Mouse (Mus musculus): ENCODE measurements around the gene Noxred1.

Gene Noxred1

DNA sequence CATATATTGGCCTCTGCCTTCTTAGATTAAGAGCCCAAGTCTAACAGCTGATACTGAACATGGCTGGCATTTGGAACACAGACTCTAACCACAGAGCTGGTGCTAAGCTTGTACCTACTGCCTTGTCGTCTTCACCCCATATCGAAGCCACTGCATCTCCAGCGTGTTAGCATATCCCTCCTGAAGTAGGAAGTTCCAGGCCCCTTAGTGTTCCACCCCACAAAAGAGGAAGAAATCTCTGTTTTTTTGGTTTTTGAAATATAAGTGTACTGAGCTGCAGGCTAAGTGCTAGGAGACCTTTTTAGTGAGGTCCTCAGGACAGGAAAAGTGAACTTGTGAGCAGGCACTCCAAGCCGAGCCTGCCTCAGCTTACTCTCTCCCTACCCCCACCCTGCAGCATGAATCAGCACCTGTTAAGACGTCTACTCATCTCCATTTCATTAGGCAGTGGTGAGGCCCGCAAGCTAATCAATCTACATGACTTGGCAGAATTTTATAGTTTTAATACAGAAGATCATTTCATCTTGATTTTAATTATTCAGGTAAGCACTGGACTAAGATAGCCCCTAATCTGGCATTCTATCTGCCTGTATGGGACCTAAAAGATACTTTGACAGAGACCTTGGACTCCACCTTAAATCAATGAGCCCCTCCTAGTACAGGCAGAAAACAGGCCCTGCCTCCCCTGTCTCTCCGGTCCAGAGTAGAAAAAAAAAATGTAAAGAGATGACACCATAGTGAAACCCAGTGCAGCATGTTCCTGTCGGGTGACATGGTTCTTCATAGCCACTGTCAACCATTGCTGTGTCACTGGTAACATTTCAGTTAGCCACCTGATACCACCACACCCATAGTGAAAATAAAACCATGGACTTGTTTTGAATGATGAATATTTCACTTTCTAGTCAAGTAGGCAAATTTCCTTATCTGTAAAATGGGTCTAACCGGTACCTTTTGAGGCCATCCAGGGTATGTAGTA is 36.6 kb upstream of the Noxred1 start:
- peaks cover 75% of the 10 kb centered on the region for H3K36me3 ChIP-seq (ENCODE audit: insufficient read depth, low read length)
- no peaks in the 10 kb centered on the region for H3K9me3 ChIP-seq (ENCODE audit: low read length)
- H3K4me3 ChIP-seq (replicated peaks; ENCODE audit: low read length), result no peak overlapping the region; the same call in 1 of the 2 replicates
- TF ChIP-seq NANOG (IDR thresholded peaks at IDR 0.05; ENCODE audit: borderline replicate concordance, low read length) (no peak), CTCF (conservative IDR thresholded peaks at IDR 0.05; ENCODE audit: low read length) (no peak), POU5F1 (IDR thresholded peaks at IDR 0.05; ENCODE audit: borderline replicate concordance, low read length) (no peak)
- H3K4me1 ChIP-seq (replicated peaks; ENCODE audit: low read depth, low read length), result peaks cover 97% of the 10 kb centered on the region
- no peaks in the 10 kb centered on the region for H3K27me3 ChIP-seq (ENCODE audit: insufficient read depth, low read length)

DNA sequence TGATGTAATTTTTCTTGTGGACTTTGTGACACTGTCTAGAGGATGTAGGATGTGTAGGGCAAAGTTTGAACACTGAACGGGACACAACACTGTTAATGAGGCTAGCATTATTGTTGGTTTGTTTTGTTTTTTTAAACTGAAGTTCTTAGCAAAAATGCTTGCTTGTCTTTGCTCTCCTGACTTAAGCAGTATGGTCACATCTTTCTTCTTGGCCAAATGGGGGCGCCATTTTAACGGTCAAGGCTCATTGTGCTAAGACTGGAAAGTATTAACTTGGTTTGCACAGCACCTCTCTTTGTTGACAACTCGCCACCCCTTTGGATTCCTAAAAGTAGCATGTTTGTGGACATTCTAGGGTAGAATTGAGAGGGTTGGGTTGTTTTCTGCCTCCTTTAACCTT is 29.1 kb upstream of the Noxred1 start:
- Histone ChIP-seq H3K36me3 (ENCODE audit: insufficient read depth, low read length) (peaks cover 64% of the 10 kb centered on the region), H3K4me3 (replicated peaks; ENCODE audit: low read length) (peak overlapping the region; percentile 97)
- TF ChIP-seq CTCF (conservative IDR thresholded peaks at IDR 0.05; ENCODE audit: low read length) (peak; percentile 53), NANOG (IDR thresholded peaks at IDR 0.05; ENCODE audit: borderline replicate concordance, low read length) (no peak), POU5F1 (IDR thresholded peaks at IDR 0.05; ENCODE audit: borderline replicate concordance, low read length) (no peak)

DNA sequence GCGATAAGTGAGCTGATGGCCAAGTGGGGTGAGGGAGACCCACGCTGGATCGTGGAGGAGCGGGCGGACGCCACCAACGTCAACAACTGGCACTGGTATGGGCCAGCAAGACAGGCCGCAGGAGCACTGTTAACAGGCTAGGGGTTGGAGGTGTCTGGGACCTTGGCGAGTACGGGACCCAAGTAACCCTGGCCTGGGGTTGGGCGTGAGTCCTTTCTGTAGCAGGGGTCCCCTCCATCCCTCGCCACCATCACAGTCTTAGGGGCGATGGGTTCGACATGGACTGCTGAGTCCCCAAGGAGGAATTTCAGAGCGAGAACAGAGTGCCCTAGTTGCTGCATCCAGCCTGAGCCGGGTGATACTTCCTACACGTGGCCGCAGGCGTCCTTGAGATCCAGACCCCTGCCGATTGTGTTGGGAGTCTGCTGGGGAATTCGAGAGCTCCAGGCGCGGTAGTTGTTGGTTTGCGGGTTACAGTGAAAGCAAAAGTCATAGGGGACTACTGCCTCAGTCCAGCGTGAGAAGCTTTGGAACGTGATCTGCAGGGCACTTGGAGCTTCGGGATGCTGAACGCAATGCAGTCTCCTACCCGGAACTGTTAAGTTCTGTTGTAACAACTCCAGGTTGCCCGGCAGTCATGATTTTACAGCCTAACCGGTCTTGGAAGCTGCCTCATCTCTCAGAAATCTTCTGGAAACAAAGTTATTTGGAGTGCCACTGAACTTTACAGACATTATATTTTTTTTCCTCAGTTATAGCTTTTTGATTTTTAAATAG is 28.5 kb upstream of the Noxred1 start:
- Histone ChIP-seq H3K4me1 (replicated peaks; ENCODE audit: low read depth, low read length) (peaks cover 57% of the 10 kb centered on the region), H3K4me3 (replicated peaks; ENCODE audit: low read length) (peak overlapping the region; percentile 97), H3K36me3 (ENCODE audit: insufficient read depth, low read length) (peaks cover 64% of the 10 kb centered on the region), H3K27me3 (ENCODE audit: insufficient read depth, low read length) (no peaks in the 10 kb centered on the region), H3K9me3 (ENCODE audit: low read length) (no peaks in the 10 kb centered on the region)
- TF ChIP-seq CTCF (conservative IDR thresholded peaks at IDR 0.05; ENCODE audit: low read length) (no peak), NANOG (IDR thresholded peaks at IDR 0.05; ENCODE audit: borderline replicate concordance, low read length) (no peak), POU5F1 (IDR thresholded peaks at IDR 0.05; ENCODE audit: borderline replicate concordance, low read length) (no peak)

More for the DNA sequence above, 29.1 kb upstream of the Noxred1 start:
- Histone ChIP-seq H3K4me1 (replicated peaks; ENCODE audit: low read depth, low read length) (peaks cover 64% of the 10 kb centered on the region), H3K9me3 (ENCODE audit: low read length) (no peaks in the 10 kb centered on the region), H3K27me3 (ENCODE audit: insufficient read depth, low read length) (no peaks in the 10 kb centered on the region)

DNA sequence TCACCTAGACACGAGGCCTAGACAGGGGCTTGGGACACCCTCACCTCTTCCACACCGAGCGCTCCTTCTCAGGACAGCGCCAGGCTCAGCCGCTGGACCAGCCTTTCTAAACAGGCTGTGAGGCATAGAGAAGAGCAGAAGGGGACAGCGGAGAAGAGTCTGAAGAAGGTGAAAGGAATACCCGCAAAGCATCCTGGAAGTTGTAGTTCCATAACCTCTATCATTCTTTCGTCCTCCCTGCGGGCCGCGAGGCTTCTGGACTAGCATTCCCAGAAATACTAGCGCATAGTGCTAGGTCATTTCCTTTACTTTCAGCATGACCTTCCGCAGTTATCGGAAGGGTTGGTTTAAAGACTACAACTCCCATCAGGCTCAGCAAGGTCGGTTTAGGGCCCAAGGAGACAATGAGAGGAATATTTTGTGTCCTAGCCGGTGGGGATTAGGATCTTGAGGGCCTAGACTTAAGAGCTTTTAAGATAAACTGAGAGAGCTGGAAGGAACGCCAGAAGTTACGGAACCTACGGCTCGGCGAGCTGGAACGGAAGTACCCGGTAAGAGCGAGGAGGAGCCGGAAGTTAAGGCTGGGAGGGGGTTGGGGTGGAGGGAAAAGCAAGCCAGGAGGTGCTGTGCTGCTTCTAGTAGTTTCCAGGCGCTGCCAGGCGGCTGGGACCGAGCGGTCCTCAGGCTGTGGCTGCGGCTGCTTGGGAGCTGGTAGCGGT is 27.7 kb upstream of the Noxred1 start, which contains the start of the genes Vipas39 and Ahsa1:
TSS of gene Vipas39 (minus strand) at position 149 of the 719 bp plus-strand sequence.
TSS of gene Ahsa1 (plus strand) at position 372 of the 719 bp plus-strand sequence.
- no peaks in the 10 kb centered on the region for H3K27me3 ChIP-seq (ENCODE audit: insufficient read depth, low read length)
- TF ChIP-seq CTCF (conservative IDR thresholded peaks at IDR 0.05; ENCODE audit: low read length) (no peak), NANOG (IDR thresholded peaks at IDR 0.05; ENCODE audit: borderline replicate concordance, low read length) (no peak), POU5F1 (IDR thresholded peaks at IDR 0.05; ENCODE audit: borderline replicate concordance, low read length) (no peak)
- H3K36me3 ChIP-seq (ENCODE audit: insufficient read depth, low read length), result peaks cover 64% of the 10 kb centered on the region
- H3K4me1 ChIP-seq (replicated peaks; ENCODE audit: low read depth, low read length), result peaks cover 50% of the 10 kb centered on the region
- peak within 1 kb of the TSS; percentile 97 for H3K4me3 ChIP-seq (replicated peaks; ENCODE audit: low read length)
- no peaks in the 10 kb centered on the region for H3K9me3 ChIP-seq (ENCODE audit: low read length)

DNA sequence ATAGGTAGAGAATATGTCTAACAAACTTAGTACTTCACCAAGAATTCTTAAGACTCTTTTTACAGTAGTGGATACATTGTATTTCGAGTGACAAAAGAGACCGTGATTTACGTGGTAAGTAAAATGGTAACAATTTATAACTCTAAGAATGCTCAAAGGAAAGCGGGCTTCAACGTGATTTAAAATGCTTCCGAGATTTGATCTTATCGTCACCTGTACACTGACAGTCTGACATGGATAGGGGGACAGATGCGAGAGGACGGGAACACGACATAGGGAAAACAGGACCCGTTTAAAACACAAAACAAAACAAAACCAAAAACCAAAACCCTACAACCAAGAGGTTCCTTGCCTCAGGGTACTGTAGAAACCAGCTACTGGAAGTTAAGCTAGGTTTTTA is 26.9 kb upstream of the Noxred1 start:
- peak overlapping the region; percentile 97 for H3K4me3 ChIP-seq (replicated peaks; ENCODE audit: low read length)
- peaks cover 64% of the 10 kb centered on the region for H3K36me3 ChIP-seq (ENCODE audit: insufficient read depth, low read length)
- H3K9me3 ChIP-seq (ENCODE audit: low read length), result no peaks in the 10 kb centered on the region
- peaks cover 42% of the 10 kb centered on the region for H3K4me1 ChIP-seq (replicated peaks; ENCODE audit: low read depth, low read length)
- TF ChIP-seq NANOG (IDR thresholded peaks at IDR 0.05; ENCODE audit: borderline replicate concordance, low read length) (no peak), CTCF (conservative IDR thresholded peaks at IDR 0.05; ENCODE audit: low read length) (no peak), POU5F1 (IDR thresholded peaks at IDR 0.05; ENCODE audit: borderline replicate concordance, low read length) (no peak)
- H3K27me3 ChIP-seq (ENCODE audit: insufficient read depth, low read length), result no peaks in the 10 kb centered on the region

DNA sequence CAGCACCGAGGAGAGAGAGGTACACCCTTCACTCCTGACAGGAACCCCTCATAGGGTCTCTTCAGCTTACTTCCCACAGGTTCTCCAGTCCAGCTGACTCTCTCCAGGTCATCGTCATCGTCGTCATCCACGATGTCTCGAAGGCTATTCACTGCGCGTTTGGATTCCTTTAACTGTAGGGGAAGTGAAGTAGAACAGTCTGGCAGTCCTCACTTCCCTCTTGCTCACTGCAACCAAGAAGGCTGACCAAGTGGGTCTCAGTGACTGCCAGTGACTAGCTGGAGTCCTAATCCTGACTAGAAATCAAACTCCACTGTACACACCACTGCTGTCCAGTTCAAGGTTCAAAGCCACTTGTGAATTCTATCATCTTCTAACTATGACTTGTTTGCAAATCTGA is 22.0 kb upstream of the Noxred1 start:
- no peak overlapping the region for H3K4me3 ChIP-seq (replicated peaks; ENCODE audit: low read length)
- H3K4me1 ChIP-seq (replicated peaks; ENCODE audit: low read depth, low read length), result peaks cover 17% of the 10 kb centered on the region
- no peak for TF ChIP-seq NANOG (IDR thresholded peaks at IDR 0.05; ENCODE audit: borderline replicate concordance, low read length)
- H3K9me3 ChIP-seq (ENCODE audit: low read length), result no peaks in the 10 kb centered on the region
- no peaks in the 10 kb centered on the region for H3K27me3 ChIP-seq (ENCODE audit: insufficient read depth, low read length)
- H3K36me3 ChIP-seq (ENCODE audit: insufficient read depth, low read length), result peaks cover 80% of the 10 kb centered on the region

DNA sequence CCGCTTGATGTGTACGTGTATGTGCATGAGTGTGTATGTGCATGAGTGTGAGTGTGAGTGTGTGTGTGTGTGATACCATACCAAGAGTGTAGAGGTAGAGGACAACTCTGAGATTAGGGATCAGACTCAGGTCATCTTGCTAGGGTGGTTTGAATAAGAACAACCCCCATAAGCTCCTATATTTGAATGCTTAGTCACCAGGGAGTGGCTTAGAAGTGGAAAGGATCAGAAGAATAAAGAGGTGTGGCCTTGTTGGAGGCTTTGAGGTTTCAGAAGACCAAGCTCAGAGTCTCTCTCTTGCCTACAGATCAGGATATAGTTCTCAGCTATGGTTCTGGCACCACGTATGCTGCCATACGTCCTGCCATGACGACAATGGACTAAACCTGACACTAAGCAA is 18.1 kb upstream of the Noxred1 start:
- TF ChIP-seq NANOG (IDR thresholded peaks at IDR 0.05; ENCODE audit: borderline replicate concordance, low read length) (no peak), POU5F1 (IDR thresholded peaks at IDR 0.05; ENCODE audit: borderline replicate concordance, low read length) (no peak), CTCF (conservative IDR thresholded peaks at IDR 0.05; ENCODE audit: low read length) (no peak)
- Histone ChIP-seq H3K4me3 (replicated peaks; ENCODE audit: low read length) (no peak overlapping the region), H3K4me1 (replicated peaks; ENCODE audit: low read depth, low read length) (peaks cover 8% of the 10 kb centered on the region; the same call in 1 of the 2 replicates), H3K27me3 (ENCODE audit: insufficient read depth, low read length) (no peaks in the 10 kb centered on the region), H3K9me3 (ENCODE audit: low read length) (no peaks in the 10 kb centered on the region), H3K36me3 (ENCODE audit: insufficient read depth, low read length) (peaks cover 90% of the 10 kb centered on the region)

Data from E14TG2a.4 (cell line).